Mouse (Mus musculus) megakaryocyte, embryonic 14.5 days (primary cell): ENCODE data around the gene Hecw2. TPM values are rescaled to one million over a fixed set of nuclear protein-coding genes. Genes with fewer than 3 reads are reported as not detected.

Experiments used
- H3K27me3 ChIP-seq: replicated peaks from 2 replicates; pipeline ENCODE3; 2012; ENCODE audit warnings: inconsistent platforms
- H3K36me3 ChIP-seq: replicated peaks from 2 replicates; pipeline ENCODE3; 2012; ENCODE audit warnings: low read length, inconsistent platforms, mixed read lengths
- H3K4me1 ChIP-seq: 2 replicates; pipeline ENCODE4 v1.6.1; 2012; ENCODE audit warnings: inconsistent platforms
- H3K4me3 ChIP-seq: replicated peaks from 2 replicates; pipeline ENCODE3; 2012; ENCODE audit warnings: moderate library complexity, mild to moderate bottlenecking, inconsistent platforms
- H3K9me3 ChIP-seq: 2 replicates; pipeline ENCODE4 v1.6.1; 2012; ENCODE audit warnings: inconsistent platforms
- FLI1 ChIP-seq: IDR thresholded peaks from 2 replicates; pipeline ENCODE4 v1.6.1; 2012; ENCODE audit warnings: low read length, inconsistent platforms, mixed read lengths
- GATA1 ChIP-seq: IDR thresholded peaks from 3 replicates; pipeline ENCODE4 v1.6.1; 2012; ENCODE audit warnings: mixed read lengths, low read length, inconsistent platforms, borderline replicate concordance
- polyA plus RNA-seq: library from polyadenylated mRNA; stranded (reverse); fragments of >175 nt; gene quantifications from 2 replicates; pipeline ENCODE4 v1.2.3, GENCODE M21; 2012; ENCODE audit warnings: low replicate concordance; ENCODE audit not compliant: insufficient read depth

Gene Hecw2
- polyA plus RNA-seq, 1 experiment: not detected

DNA sequence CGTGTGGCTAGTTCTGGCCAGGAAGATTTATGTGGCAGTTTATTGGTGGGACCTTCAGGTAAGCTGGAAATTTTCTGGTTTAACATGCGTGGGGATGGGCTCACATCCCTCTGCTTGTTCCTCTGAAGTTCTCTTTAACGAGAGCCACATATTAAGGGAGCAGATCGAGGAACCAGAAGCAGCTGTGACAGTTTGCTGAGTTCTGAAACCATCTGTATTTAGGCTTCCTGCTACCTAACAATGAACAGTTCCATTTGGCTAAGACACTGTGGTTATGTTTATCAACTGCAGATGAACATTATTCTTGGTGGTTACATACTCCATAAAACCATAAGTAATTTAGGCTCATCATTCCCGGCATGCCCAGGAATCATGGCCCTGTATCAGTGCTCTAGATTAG lies 242.6 kb downstream of the Hecw2 start:
- H3K4me1 ChIP-seq: peaks cover 22% of the 10 kb centered on the region
- TF ChIP-seq GATA1 (no peak), FLI1 (no peak)

DNA sequence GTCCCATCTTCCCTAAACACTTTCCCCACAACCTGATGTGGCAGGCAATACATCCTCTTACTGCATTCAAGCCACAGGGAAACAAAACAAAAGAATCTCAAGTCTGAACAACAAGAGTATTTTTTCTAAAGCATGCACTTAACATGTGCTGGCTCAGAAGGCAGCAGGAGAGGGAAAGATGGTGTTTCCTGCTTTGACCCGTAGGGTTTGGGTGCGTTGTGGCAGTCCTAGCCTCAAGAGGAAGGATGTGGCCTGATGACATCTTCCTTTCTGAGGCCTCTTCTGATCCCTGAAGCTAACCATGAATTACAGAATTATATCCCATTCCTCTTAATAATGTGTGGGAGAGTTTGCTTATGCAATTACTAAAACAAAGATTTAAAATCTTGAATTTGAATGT lies 249.2 kb downstream of the Hecw2 start:
- Histone ChIP-seq H3K4me1 (peaks cover 39% of the 10 kb centered on the region), H3K27me3 (no peaks in the 10 kb centered on the region), H3K9me3 (no peaks in the 10 kb centered on the region), H3K4me3 (peak overlapping the region; percentile 77), H3K36me3 (no peaks in the 10 kb centered on the region)
- no peak for TF ChIP-seq FLI1
- no peak for TF ChIP-seq GATA1

More for the DNA sequence above, 242.6 kb downstream of the Hecw2 start:
- Histone ChIP-seq H3K27me3 (no peaks in the 10 kb centered on the region), H3K36me3 (no peaks in the 10 kb centered on the region), H3K4me3 (no peak overlapping the region), H3K9me3 (no peaks in the 10 kb centered on the region)

DNA sequence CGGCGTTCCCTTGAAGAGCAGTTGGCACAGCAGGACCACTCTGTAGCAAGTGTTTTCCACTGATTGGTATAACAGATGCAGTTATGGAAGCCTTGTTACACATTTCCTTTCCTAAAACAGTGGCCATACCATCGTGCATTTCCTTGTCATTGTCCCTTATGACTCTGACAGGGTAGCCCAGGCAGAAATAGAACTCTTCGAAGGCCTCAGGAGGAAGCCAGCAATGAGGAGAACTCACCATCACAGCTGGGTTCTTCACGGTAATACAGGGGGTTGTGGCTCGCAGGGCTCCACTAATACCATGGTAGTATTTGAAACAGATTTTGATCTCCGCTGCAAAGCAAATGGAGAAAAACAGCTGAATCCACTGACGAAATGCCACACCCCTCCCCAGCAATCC lies 252.5 kb downstream of the Hecw2 start:
- Histone ChIP-seq H3K27me3 (no peaks in the 10 kb centered on the region), H3K4me3 (no peak overlapping the region), H3K36me3 (no peaks in the 10 kb centered on the region), H3K9me3 (no peaks in the 10 kb centered on the region), H3K4me1 (peaks cover 47% of the 10 kb centered on the region)
- TF ChIP-seq GATA1: no peak
- TF ChIP-seq FLI1: no peak

DNA sequence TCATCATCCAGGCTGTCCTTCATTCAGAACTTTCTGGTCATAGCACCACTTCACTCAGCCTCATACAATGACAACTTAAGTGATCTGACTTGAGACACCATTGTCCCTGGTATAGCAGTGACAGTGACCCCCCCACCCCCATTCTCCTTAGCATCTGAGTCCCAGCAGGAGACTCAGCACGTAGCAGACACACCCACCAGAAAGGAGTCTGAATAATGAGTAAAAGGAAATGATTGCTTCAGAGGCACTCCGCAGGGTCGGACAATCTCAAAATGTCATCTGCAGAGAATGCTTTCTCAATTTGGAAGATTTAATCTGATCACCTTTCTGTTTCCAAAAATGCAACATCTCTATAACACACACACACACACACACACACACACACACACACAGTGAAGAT lies 253.4 kb downstream of the Hecw2 start:
- Histone ChIP-seq H3K36me3 (no peaks in the 10 kb centered on the region), H3K27me3 (no peaks in the 10 kb centered on the region), H3K4me1 (peaks cover 45% of the 10 kb centered on the region), H3K4me3 (no peak overlapping the region), H3K9me3 (no peaks in the 10 kb centered on the region)
- TF ChIP-seq FLI1 (no peak), GATA1 (no peak)

DNA sequence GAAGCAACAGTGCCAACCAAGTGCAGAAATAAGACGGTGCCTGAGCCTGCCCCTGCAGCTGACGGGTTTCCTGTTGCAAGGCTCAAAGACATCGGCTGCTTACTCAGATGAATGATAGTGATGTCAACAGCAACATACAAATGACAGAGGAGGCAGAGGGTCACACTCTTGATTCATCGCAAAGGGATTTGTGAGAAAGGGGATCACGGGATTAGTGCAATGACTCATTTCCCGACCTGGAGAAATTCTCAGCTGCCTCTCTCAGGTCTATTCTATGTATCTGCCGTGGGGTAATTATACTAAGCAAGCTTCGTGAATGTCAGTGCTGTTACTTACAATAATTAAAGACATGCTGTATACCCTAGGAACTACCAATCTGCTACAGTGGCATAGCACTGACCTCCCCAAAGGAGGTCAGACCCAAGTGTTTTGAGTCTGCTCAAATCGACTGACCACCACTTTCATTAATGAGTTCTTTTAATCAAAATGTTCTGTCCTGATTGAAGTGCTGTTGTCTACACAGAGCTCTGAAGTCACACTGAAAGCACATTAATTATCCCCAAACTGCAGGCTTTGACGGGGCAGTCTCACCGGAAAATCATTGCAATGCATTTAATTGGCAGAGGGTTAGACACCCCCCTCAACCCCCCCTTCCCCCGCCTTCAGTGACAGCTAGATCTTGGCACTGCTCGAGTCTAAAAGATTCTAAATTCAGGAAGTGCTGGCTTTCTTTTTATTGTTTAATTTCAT lies 254.5 kb downstream of the Hecw2 start:
- no peak for TF ChIP-seq GATA1
- no peak for TF ChIP-seq FLI1
- H3K36me3 ChIP-seq: no peaks in the 10 kb centered on the region
- no peaks in the 10 kb centered on the region for H3K9me3 ChIP-seq
- no peaks in the 10 kb centered on the region for H3K27me3 ChIP-seq
- peaks cover 34% of the 10 kb centered on the region for H3K4me1 ChIP-seq
- H3K4me3 ChIP-seq: peak overlapping the region; percentile 47

DNA sequence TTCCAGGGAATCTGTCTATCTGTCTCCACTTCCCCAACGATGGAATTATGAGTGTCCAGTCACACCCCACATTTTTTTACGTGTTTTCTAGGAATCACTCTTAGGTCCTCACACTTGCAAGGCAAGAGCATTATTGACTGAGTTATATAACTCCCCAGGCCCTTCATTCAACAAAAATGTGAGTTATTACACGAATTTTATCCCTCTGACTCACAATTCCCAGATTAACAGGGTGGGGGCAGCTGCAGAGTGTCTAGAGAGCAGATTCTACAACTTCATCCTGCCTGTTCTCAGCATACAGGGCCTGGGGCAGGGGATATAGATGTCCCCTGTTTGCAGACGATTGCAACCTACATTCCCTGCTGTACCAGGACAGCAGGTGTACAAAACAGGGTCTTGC lies 255.7 kb downstream of the Hecw2 start:
- peaks cover 24% of the 10 kb centered on the region for H3K4me1 ChIP-seq
- no peaks in the 10 kb centered on the region for H3K36me3 ChIP-seq
- H3K9me3 ChIP-seq: no peaks in the 10 kb centered on the region
- no peak overlapping the region for H3K4me3 ChIP-seq
- TF ChIP-seq GATA1: no peak
- no peak for TF ChIP-seq FLI1
- H3K27me3 ChIP-seq: no peaks in the 10 kb centered on the region

DNA sequence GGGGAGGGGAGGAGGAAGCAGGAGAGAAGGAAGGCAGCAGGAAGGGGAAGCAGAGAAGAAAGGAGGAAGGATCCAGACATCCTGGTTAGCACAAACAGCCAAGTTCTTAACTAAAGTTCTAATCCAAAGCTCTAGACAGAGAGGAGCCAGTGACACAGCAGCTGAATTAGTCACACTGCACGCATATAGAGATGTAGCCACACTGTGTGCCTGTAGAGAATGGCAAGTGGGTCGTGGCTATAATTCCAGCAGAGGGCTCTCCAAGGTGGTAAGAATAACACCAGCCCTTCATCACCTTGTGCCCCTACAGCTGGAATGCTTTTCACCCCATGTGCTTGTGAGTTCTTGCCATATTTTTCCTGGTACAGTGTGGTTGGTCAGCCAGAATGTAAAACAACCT lies 261.7 kb downstream of the Hecw2 start:
- no peak for TF ChIP-seq GATA1
- H3K4me3 ChIP-seq: no peak overlapping the region
- no peaks in the 10 kb centered on the region for H3K36me3 ChIP-seq
- H3K9me3 ChIP-seq: no peaks in the 10 kb centered on the region
- no peaks in the 10 kb centered on the region for H3K27me3 ChIP-seq
- peaks cover 22% of the 10 kb centered on the region for H3K4me1 ChIP-seq

DNA sequence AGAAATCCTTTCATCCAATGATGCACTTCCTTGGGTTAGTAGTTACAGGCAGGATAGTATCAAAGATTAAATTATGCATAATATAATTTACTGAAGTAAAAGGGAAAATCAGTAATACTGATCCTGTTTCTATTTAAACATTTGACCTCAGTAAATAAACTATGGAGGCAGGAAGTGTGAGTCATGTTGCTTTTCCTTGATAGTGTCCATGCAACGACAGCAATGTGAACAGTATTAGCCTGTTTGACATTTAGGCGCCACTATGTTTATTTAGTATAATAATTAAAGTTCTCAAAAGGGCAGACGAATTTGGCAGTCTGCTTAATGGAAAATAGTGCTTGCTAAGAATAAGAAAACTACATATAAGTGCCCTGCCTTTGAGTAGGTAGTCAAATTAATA lies 263.7 kb downstream of the Hecw2 start:
- TF ChIP-seq FLI1: no peak
- no peak for TF ChIP-seq GATA1
- Histone ChIP-seq H3K9me3 (no peaks in the 10 kb centered on the region), H3K36me3 (no peaks in the 10 kb centered on the region), H3K4me3 (no peak overlapping the region), H3K4me1 (peaks cover 18% of the 10 kb centered on the region), H3K27me3 (peaks cover 6% of the 10 kb centered on the region)

DNA sequence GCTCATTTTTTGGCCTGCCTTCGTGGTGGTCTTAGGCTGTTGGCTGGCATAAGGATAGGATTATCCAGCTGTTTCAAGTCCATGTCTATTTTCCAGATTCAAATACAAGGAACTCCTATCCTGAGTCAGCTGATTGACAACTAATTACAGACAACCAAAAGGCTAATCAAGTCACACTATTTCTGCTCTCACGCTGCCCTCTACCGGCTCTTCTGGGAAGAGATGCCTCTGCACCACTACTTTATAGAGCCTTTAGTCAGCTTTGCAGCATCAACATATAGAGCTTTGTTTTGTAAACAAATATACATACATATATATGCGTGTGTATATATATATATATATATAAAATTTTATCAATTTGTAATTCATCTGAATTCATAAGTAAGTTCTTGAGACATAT lies 267.4 kb downstream of the Hecw2 start:
- Histone ChIP-seq H3K4me1 (peaks cover 15% of the 10 kb centered on the region), H3K9me3 (no peaks in the 10 kb centered on the region), H3K4me3 (no peak overlapping the region), H3K27me3 (peaks cover 16% of the 10 kb centered on the region), H3K36me3 (no peaks in the 10 kb centered on the region)
- TF ChIP-seq FLI1: no peak
- no peak for TF ChIP-seq GATA1

DNA sequence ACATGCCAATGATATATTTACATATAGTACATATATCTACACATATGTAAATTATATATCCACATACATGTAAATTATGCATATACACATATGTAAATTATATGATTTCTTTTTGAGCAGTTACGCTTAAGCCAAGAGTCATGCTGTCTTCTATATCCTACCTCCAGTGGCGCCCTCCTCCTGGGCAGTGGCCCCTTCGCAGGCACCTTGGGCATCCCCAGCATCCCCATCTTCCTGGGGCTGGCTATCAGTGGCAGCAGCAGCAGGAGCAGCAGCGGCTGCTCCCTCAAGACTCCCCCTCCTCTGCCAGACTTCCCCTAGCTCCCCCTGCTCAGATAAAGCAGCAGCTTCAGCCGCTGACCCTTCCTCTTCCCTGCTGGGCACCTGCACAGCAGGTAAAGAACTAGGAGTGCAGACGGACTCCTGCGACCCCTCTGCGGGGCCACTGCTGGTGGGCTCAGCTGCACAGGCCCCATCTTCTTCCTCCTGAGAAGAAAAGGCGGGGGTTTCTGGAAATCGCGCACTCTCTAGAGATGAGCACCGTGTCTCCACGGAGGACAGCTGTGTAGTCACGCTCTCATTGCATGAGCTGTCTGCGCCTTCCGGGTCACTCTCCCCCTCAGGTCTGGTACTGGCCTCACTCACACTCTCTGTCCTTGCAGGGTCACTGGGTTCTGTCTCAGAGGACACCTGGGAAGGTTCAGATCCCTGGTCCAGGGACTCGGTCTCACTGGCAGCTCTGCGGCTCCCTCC lies 269.6 kb downstream of the Hecw2 start:
- Histone ChIP-seq H3K27me3 (peaks cover 16% of the 10 kb centered on the region), H3K4me1 (0 out of 2 replicates have a peak, but pooled peaks cover 4% of the 10 kb centered on the region), H3K4me3 (no peak overlapping the region), H3K36me3 (no peaks in the 10 kb centered on the region), H3K9me3 (no peaks in the 10 kb centered on the region)
- TF ChIP-seq GATA1 (no peak), FLI1 (no peak)
